Mouse (Mus musculus) stomach, embryonic 14.5 days (tissue): Measurements from ENCODE around the gene Fam53b. TPM values are rescaled to one million over a fixed set of nuclear protein-coding genes. Genes with fewer than 3 reads are reported as not detected.

ENCODE experiments used
- ATAC-seq: fragments of 200-750 bp; cut with Nextera tagmentation; 2 replicates; pipeline ENCODE4 v1.8.0; 2017; ENCODE audit warnings: low read depth, moderate TSS enrichment; ENCODE audit not compliant: insufficient number of reproducible peaks, insufficient read depth, low FRiP score
- H3K27ac ChIP-seq: fragments of 300-500 bp; sonication (generic); 2 replicates; pipeline ENCODE4 v1.5.1; 2014; ENCODE audit warnings: mild to moderate bottlenecking, low read length, moderate library complexity, mixed read lengths
- H3K27me3 ChIP-seq: fragments of 300-500 bp; sonication (generic); 2 replicates; pipeline ENCODE4 v1.6.1; 2014; ENCODE audit warnings: low read length, control low read depth, mixed read lengths; ENCODE audit not compliant: control insufficient read depth, insufficient read depth
- H3K36me3 ChIP-seq: fragments of 300-500 bp; sonication (generic); 2 replicates; pipeline ENCODE4 v1.6.1; 2014; ENCODE audit warnings: mild to moderate bottlenecking, control low read depth, low read length, moderate library complexity, mixed read lengths; ENCODE audit not compliant: control insufficient read depth, insufficient read depth
- H3K4me1 ChIP-seq: fragments of 300-500 bp; sonication (generic); 2 replicates; pipeline ENCODE4 v1.6.1; 2014; ENCODE audit warnings: low read length, control low read depth, mixed read lengths; ENCODE audit not compliant: control insufficient read depth, insufficient read depth
- H3K4me2 ChIP-seq: fragments of 300-500 bp; sonication (generic); replicated peaks from 2 replicates; pipeline ENCODE4 v1.6.1; 2014; ENCODE audit warnings: low read depth, low read length, control low read depth
- H3K4me3 ChIP-seq: fragments of 300-500 bp; sonication (generic); 2 replicates; pipeline ENCODE4 v1.5.1; 2014; ENCODE audit warnings: low read depth, low read length, control low read depth
- H3K9ac ChIP-seq: fragments of 300-500 bp; sonication (generic); replicated peaks from 2 replicates; pipeline ENCODE4 v1.6.1; 2014; ENCODE audit warnings: low read depth, mild to moderate bottlenecking, control low read depth, low read length, moderate library complexity, mixed read lengths
- H3K9me3 ChIP-seq: fragments of 300-500 bp; sonication (generic); 2 replicates; pipeline ENCODE4 v1.6.1; 2016; ENCODE audit warnings: low read depth, low read length, control low read depth; ENCODE audit not compliant: control insufficient read depth
- WGBS: fragments of 180-500 bp; shearing (Covaris S2); extraction: QIAGEN DNeasy Blood & Tissue Kit; methylation state at CpG from one replicate; pipeline ENCODE4 v1.1.7; 2014; 5-methylcytosine and 5-hydroxymethylcytosine counted together
- polyA plus RNA-seq: library from polyadenylated mRNA; unstranded; fragments of >200 nt; fragmentation: Nextera tagmentation; extraction: Ambion mirVana; gene quantifications from 2 replicates; pipeline ENCODE4 v1.2.1, GENCODE M21; 2014

The Fam53b gene
- 16.4 and 17.2 TPM in 2 replicates for polyA plus RNA-seq

DNA sequence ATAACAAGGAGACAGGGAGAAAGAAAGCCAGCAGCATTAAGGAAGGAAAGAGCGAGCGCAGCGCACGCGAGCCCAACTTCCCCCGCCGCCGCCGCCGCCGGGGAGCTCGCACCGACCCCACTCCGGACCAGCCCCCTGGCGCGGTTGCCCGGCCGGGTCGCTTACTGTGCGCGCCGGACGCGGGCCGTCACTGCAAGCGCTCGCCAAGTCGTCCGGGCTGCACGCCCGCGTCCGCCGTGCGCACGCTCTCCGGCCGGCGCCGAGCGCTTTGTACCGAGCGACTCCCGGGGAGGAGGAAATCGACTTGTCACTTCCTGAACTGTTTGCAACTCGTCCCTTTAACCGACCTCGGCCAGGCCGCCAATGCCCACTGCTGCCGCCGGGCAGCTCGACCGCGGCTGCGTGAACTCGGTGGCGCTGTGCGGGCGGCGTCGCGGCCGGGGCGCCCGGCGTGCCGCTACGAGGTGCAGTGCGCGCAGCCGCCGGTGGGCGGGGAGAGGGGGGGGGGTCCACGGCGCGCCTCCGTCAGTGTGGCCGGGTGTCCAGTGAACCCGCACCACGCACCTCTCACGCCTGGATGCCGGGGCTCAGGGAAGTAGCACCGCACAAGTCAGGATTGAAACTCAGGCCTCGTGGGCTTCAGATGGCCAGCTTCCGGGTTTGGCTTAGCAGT is at the start of gene Fam53b:
Gene Fam53b (minus strand): TSS at position 471 of the 673 bp plus-strand sequence.
- Histone ChIP-seq H3K9me3 (no peaks in the 10 kb centered on the region), H3K27ac (peak within 1 kb of the TSS; percentile 89), H3K27me3 (no peaks in the 10 kb centered on the region), H3K4me3 (peak within 1 kb of the TSS; percentile 73), H3K36me3 (no peaks in the 10 kb centered on the region), H3K4me1 (peaks cover 37% of the 10 kb centered on the region), H3K9ac (peak within 1 kb of the TSS; percentile 74), H3K4me2 (peak within 1 kb of the TSS; percentile 90)
- under 1% methylated on average over 78 of the region's 85 CpGs for WGBS
- ATAC-seq = peak; percentile 74

DNA sequence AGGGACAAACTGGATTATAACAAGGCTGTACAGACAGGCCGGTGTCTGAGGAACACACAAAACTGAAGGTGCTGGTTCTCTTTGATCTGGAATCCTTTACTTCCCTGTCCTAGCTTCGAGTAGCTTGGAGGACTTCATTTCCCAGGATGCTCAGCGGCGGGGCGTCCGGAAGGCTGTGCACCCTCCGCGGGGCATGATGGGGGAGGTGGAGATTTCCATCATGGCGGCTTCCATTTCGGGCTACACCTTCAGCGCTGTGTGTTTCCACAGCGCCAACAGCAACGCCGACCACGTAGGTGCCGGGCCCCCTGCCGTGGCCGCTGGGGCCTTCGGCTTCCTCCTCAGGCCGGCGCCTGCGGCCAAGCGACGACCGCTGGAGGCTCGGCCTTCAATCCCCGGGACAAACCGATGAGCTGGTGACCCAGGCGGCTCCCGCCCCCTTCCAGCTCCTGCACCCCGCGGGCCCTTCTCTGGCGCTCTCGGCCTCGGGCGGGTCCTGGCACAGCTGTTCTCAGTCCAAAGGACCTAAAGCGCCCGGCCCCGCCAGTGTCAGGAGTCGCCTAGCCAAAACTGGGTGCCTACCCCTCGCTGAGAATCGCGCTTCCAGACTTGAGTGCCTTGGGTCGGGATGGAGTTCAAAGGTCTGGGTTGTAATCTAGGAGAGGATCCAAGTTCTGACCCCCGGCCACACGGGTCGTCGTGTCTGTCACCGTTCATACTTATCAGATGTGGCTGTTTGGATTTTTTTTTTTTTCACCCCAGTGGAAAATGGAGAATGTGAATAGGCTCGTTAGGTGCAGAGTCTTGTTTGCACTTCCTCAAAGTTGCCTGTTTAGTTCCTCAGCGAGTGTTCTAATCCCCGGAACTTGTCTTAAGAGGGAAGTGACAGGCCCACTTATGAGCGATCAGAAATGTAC is 45.6 kb upstream of the Fam53b start, which contains the start of gene Abraxas2:
Gene Abraxas2 (plus strand): TSS at position 184 of the 917 bp plus-strand sequence.
- peak; percentile 94 for ATAC-seq

GRCm38 (mm10) chr7:132858043-132858608 is 44.4 kb upstream of the Fam53b start:
- Histone ChIP-seq H3K27ac (no peak overlapping the region), H3K36me3 (no peaks in the 10 kb centered on the region), H3K4me1 (peaks cover 6% of the 10 kb centered on the region; the same call in 1 of the 2 replicates), H3K9me3 (no peaks in the 10 kb centered on the region), H3K4me3 (no peak overlapping the region), H3K9ac (no peak overlapping the region), H3K27me3 (no peaks in the 10 kb centered on the region), H3K4me2 (no peak overlapping the region)
- whole genome bisulfite sequencing = 63% methylated on average over 5 of the region's 5 CpGs
- no peak for ATAC-seq

More for the DNA sequence above, 45.6 kb upstream of the Fam53b start, which contains the start of gene Abraxas2:
- H3K27ac ChIP-seq = peak within 1 kb of the TSS; percentile 79
- H3K9ac ChIP-seq = peak within 1 kb of the TSS; percentile 84
- H3K4me1 ChIP-seq = peaks cover 6% of the 10 kb centered on the region; the same call in 1 of the 2 replicates
- no peaks in the 10 kb centered on the region for H3K36me3 ChIP-seq
- peak within 1 kb of the TSS; percentile 99 for H3K4me3 ChIP-seq
- H3K4me2 ChIP-seq = peak within 1 kb of the TSS; percentile 85
- no peaks in the 10 kb centered on the region for H3K27me3 ChIP-seq
- no peaks in the 10 kb centered on the region for H3K9me3 ChIP-seq
- under 1% methylated on average over 52 of the region's 53 CpGs for WGBS

DNA sequence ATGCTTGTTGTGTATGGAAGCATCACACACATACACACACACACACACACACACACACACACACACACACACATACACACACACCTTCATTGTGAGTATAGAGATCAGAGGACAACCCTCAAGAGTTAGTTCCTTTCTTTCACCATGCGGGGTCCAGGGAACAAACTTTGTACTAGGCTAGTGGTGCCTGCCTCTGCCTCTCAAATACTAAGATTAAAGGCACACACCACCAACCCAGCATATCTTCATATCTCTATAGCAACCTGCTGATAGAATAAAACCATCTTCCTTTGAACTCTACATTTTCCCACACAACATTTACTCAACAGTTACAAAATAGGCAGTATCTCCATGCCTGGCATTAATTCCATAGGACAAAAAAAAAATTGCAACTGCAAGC is 42.4 kb upstream of the Fam53b start:
- ATAC-seq = no peak
- Histone ChIP-seq H3K4me3 (no peak overlapping the region), H3K27me3 (no peaks in the 10 kb centered on the region), H3K27ac (no peak overlapping the region), H3K9me3 (no peaks in the 10 kb centered on the region), H3K4me1 (peaks cover 6% of the 10 kb centered on the region; the same call in 1 of the 2 replicates), H3K4me2 (no peak overlapping the region), H3K9ac (no peak overlapping the region), H3K36me3 (no peaks in the 10 kb centered on the region)
- 71% methylated on average over 1 of the region's 1 CpGs for WGBS

GRCm38 (mm10) chr7:132853946-132854345 is 40.3 kb upstream of the Fam53b start:
- H3K27me3 ChIP-seq = no peaks in the 10 kb centered on the region
- H3K4me3 ChIP-seq = no peak overlapping the region
- no peak overlapping the region for H3K27ac ChIP-seq
- H3K36me3 ChIP-seq = peaks cover 7% of the 10 kb centered on the region
- H3K4me1 ChIP-seq = no peaks in the 10 kb centered on the region
- no peak overlapping the region for H3K4me2 ChIP-seq
- no peak for ATAC-seq
- no peaks in the 10 kb centered on the region for H3K9me3 ChIP-seq
- H3K9ac ChIP-seq = no peak overlapping the region
- WGBS = 55% methylated on average over 4 of the region's 4 CpGs

- Histone ChIP-seq H3K36me3 (peaks cover 11% of the 10 kb centered on the region), H3K4me2 (no peak overlapping the region), H3K9me3 (no peaks in the 10 kb centered on the region), H3K4me1 (no peaks in the 10 kb centered on the region), H3K4me3 (no peak overlapping the region), H3K27me3 (no peaks in the 10 kb centered on the region), H3K9ac (no peak overlapping the region), H3K27ac (no peak overlapping the region)
- WGBS = 92% methylated on average over 6 of the region's 6 CpGs
- ATAC-seq = no peak
Measured at GRCm38 (mm10) chr7:132853361-132853760, 39.7 kb upstream of the Fam53b start.

DNA sequence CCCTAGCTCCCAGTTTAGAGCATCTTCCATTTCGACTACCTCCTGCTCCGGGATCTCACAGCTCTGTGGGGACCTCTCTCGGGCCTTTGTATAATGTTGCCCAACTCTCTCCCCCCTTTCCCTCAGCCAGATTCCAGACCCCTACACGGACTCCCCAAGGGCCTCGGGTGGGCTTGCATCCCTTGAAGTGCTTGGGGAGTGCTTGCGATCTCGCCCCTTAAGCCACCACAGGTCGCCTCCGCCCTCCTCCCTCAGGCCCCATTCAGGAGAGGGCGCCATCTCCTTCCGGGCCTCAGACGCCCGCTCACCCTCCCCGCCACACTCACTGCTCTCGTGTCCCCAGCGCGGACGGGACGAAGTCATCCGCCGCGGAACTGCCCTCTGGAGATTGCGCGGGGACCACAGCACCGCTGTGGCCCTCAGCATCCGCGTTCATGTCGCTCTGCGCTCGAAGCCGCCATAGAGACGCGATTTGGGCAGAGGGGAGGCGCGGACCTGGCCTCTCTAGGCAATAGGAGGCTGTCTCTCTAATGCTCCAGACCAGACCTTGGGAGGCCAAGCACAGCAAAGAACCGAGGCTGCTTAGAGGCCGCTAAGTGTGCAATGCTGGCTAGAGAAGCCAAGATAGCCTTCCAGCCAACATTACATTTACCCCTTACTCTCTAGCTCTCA is 38.6 kb upstream of the Fam53b start, which contains the start of gene Eef1akmt2:
Gene Eef1akmt2 (minus strand): TSS at position 501 of the 672 bp plus-strand sequence.
- H3K9me3 ChIP-seq = no peaks in the 10 kb centered on the region
- WGBS = under 1% methylated on average over 37 of the region's 37 CpGs
- H3K27me3 ChIP-seq = no peaks in the 10 kb centered on the region
- H3K4me3 ChIP-seq = peak within 1 kb of the TSS; percentile 84
- peak within 1 kb of the TSS; percentile 97 for H3K27ac ChIP-seq
- no peaks in the 10 kb centered on the region for H3K4me1 ChIP-seq
- peaks cover 19% of the 10 kb centered on the region for H3K36me3 ChIP-seq
- peak within 1 kb of the TSS; percentile 57 for H3K9ac ChIP-seq
- peak within 1 kb of the TSS; percentile 65 for H3K4me2 ChIP-seq
- ATAC-seq = peak; percentile 95
